Mouse (Mus musculus) gastrocnemius, adult 18-20 months (tissue): ENCODE measurements around the gene Egr2. TPM values are rescaled to one million over a fixed set of nuclear protein-coding genes. Genes with fewer than 3 reads are reported as not detected.
A peak's percentile ranks its signal among the peaks of the same experiment; 100 is the strongest.

ENCODE experiments used
- DNase-seq: peaks from one replicate; pipeline ENCODE4 v3.0.0; 2021; ENCODE audit warnings: low spot score
- long read RNA-seq, 2 experiments: library from polyadenylated mRNA; stranded (forward); transcript quantifications; one replicate each; pipeline ENCODE4 v2.0.0; 2021
- total RNA-seq, 2 experiments: library from RNA; stranded (reverse); gene quantifications; 2 replicates each; pipeline ENCODE4 v1.2.3; 2021

Egr2 gene
- total RNA-seq: 1 to 10 TPM in 1 of 2 experiments, under 1 TPM in 1; 0.91 to 2.1 TPM
- long read RNA-seq, experiment 1, partial matches to known transcripts: 0 of 1 reads
- long read RNA-seq, experiment 1, other reads (novel, unspliced or antisense): 0 of 1 reads
- long read RNA-seq, experiment 2: 0 reads

- DNase-seq: peak; percentile 5
Measured at GRCm38 (mm10) chr10:67535256-67535655, at the start of gene Egr2. Egr2 (plus strand) TSS chr10:67535475.

- DNase-seq: no peak
Measured at GRCm38 (mm10) chr10:67487496-67487895, 47.8 kb upstream of the Egr2 start.

- DNase-seq: no peak
Measured at GRCm38 (mm10) chr10:67489836-67490235, 45.4 kb upstream of the Egr2 start.

- no peak for DNase-seq
Measured at GRCm38 (mm10) chr10:67490632-67491031, 44.6 kb upstream of the Egr2 start.

- no peak for DNase-seq
Measured at GRCm38 (mm10) chr10:67492161-67492571, 43.1 kb upstream of the Egr2 start.

GRCm38 (mm10) chr10:67493556-67493955, 41.7 kb upstream of the Egr2 start:
- no peak for DNase-seq

- DNase-seq: no peak
Measured at GRCm38 (mm10) chr10:67497144-67497892, 38.0 kb upstream of the Egr2 start.

GRCm38 (mm10) chr10:67497951-67498350, 37.3 kb upstream of the Egr2 start:
- DNase-seq: no peak

GRCm38 (mm10) chr10:67503320-67503995, 31.8 kb upstream of the Egr2 start:
- no peak for DNase-seq

- no peak for DNase-seq
Measured at GRCm38 (mm10) chr10:67504046-67504445, 31.2 kb upstream of the Egr2 start.

GRCm38 (mm10) chr10:67505248-67505647, 30.0 kb upstream of the Egr2 start:
- no peak for DNase-seq

GRCm38 (mm10) chr10:67512211-67512610, 23.1 kb upstream of the Egr2 start:
- DNase-seq: no peak

- DNase-seq: no peak
Measured at GRCm38 (mm10) chr10:67512871-67513270, 22.4 kb upstream of the Egr2 start.

- DNase-seq: no peak
Measured at GRCm38 (mm10) chr10:67518733-67519132, 16.5 kb upstream of the Egr2 start.

- no peak for DNase-seq
Measured at GRCm38 (mm10) chr10:67524130-67524529, 11.1 kb upstream of the Egr2 start.

- no peak for DNase-seq
Measured at GRCm38 (mm10) chr10:67524694-67525093, 10.6 kb upstream of the Egr2 start.

- no peak for DNase-seq
Measured at GRCm38 (mm10) chr10:67526435-67526834, 8.8 kb upstream of the Egr2 start.

GRCm38 (mm10) chr10:67529769-67530168, 5.5 kb upstream of the Egr2 start:
- no peak for DNase-seq

GRCm38 (mm10) chr10:67535972-67536371, 697 bp downstream of the Egr2 start:
- DNase-seq: peak; percentile 69

GRCm38 (mm10) chr10:67536621-67537141, 1.4 kb downstream of the Egr2 start:
- peak; percentile 22 for DNase-seq

- DNase-seq: peak; percentile 94
Measured at GRCm38 (mm10) chr10:67537151-67537994, 2.1 kb downstream of the Egr2 start.
